Mouse (Mus musculus) macrophage (primary cell): ENCODE data around the gene Ccdc126. TPM values are rescaled to one million over a fixed set of nuclear protein-coding genes. Genes with fewer than 3 reads are reported as not detected.

Experiments used
- H3K27ac ChIP-seq: fragments of 350-480 bp; formaldehyde crosslinking; 2 replicates; pipeline ENCODE4 v1.9.0; 2021
- H3K36me3 ChIP-seq: fragments of 350-480 bp; formaldehyde crosslinking; 2 replicates; pipeline ENCODE4 v1.9.0; 2021; ENCODE audit errors: inconsistent target
- H3K4me3 ChIP-seq: fragments of 350-480 bp; formaldehyde crosslinking; 2 replicates; pipeline ENCODE4 v1.9.0; 2021; ENCODE audit errors: inconsistent target
- H3K79me2 ChIP-seq: fragments of 350-480 bp; formaldehyde crosslinking; 2 replicates; pipeline ENCODE4 v1.9.0; 2021; ENCODE audit errors: inconsistent target
- WGBS: methylation state at CpG from one replicate; pipeline ENCODE4 v1.1.7; 2026; ENCODE audit warnings: inconsistent platforms; ENCODE audit not compliant: missing documents; 5-methylcytosine and 5-hydroxymethylcytosine counted together
- polyA plus RNA-seq: library from polyadenylated mRNA; stranded (reverse); fragments of 250-400 nt; gene quantifications from 3 replicates; pipeline ENCODE4 v1.2.4, GENCODE M21; 2018; ENCODE audit warnings: inconsistent platforms

Gene Ccdc126
- polyA plus RNA-seq, 1 experiment from 2014 or later: 7.7 TPM

GRCm38 (mm10) chr6:49372705-49373104, 53.6 kb downstream of the Ccdc126 start:
- WGBS: 86% methylated on average over 4 of the region's 4 CpGs

GRCm38 (mm10) chr6:49373943-49374342, 54.9 kb downstream of the Ccdc126 start:
- Histone ChIP-seq H3K36me3 (no peaks in the 10 kb centered on the region), H3K79me2 (no peaks in the 10 kb centered on the region), H3K4me3 (no peak overlapping the region), H3K27ac (no peak overlapping the region)
- WGBS: 96% methylated on average over 2 of the region's 2 CpGs

More at GRCm38 (mm10) chr6:49372705-49373104, 53.6 kb downstream of the Ccdc126 start:
- Histone ChIP-seq H3K27ac (no peak overlapping the region), H3K4me3 (no peak overlapping the region), H3K36me3 (no peaks in the 10 kb centered on the region), H3K79me2 (no peaks in the 10 kb centered on the region)

GRCm38 (mm10) chr6:49378328-49378727, 59.3 kb downstream of the Ccdc126 start:
- H3K36me3 ChIP-seq: no peaks in the 10 kb centered on the region
- no peak overlapping the region for H3K4me3 ChIP-seq
- no peaks in the 10 kb centered on the region for H3K79me2 ChIP-seq
- H3K27ac ChIP-seq: no peak overlapping the region
- WGBS: 95% methylated on average over 12 of the region's 12 CpGs

Other genes with a start within 250 kb of the Ccdc126 start
- 5.1 to 8.2 TPM (median 5.4 TPM) in 3 replicates for gene Malsu1, start 245.5 kb upstream of the Ccdc126 start, polyA plus RNA-seq
- 1.4 to 4.0 TPM (median 3.2 TPM) in 3 replicates for gene Igf2bp3, start 104.3 kb upstream of the Ccdc126 start, polyA plus RNA-seq
- 54.9 to 74.0 TPM (median 70.4 TPM) in 3 replicates for gene Tra2a, start 55.2 kb upstream of the Ccdc126 start, polyA plus RNA-seq
- 0.20 to 1.1 TPM (median 0.87 TPM) in 3 replicates for gene Fam221a, start 48.5 kb downstream of the Ccdc126 start, polyA plus RNA-seq
- gene Stk31, start 76.3 kb downstream of the Ccdc126 start, polyA plus RNA-seq: not detected in 3 replicates